ENCODE assay signal across 14 mouse cellular contexts in genomic region chr8:89325248-89325645, GRCm38 (mm10).
"Had no signal": no experiment of that assay in that cellular context is flagged by ENCODE, and none has a peak within 500 bp of the region (broad histone marks: within the 10 kb centered on the region; RNA-seq: fewer than 3 reads in every experiment).

No protein-coding gene starts in this region.

- H3K9ac ChIP-seq: liver, embryonic 13.5 days; midbrain, embryonic 12.5 days; neural tube, embryonic 12.5 days had no signal

- DNase-seq: kidney, adult 2 months; kidney, postnatal 25 days; layer of hippocampus, adult 9-11 months; liver, embryonic 13.5 days; lung, adult 2 months; lung, postnatal 14 days; lung, postnatal 4 days; thymus, postnatal 25 days had no signal

- H3K4me3 ChIP-seq: layer of hippocampus, adult 2 months; liver, embryonic 13.5 days; midbrain, embryonic 12.5 days; myocyte; neural tube, embryonic 12.5 days had no signal

- H3K4me1 ChIP-seq: liver, embryonic 13.5 days had no signal

- H3K27ac ChIP-seq: kidney, postnatal 0 days; layer of hippocampus, adult 2 months; liver, embryonic 13.5 days; midbrain, embryonic 12.5 days; neural tube, embryonic 12.5 days had no signal

- ATAC-seq: midbrain, embryonic 16.5 days had no signal

- H3K36me3 ChIP-seq: liver, embryonic 13.5 days; midbrain, embryonic 12.5 days; neural tube, embryonic 12.5 days had no signal

- H3K9me3 ChIP-seq: liver, embryonic 13.5 days; midbrain, embryonic 12.5 days; neural tube, embryonic 12.5 days had no signal

- H3K27me3 ChIP-seq: liver, embryonic 13.5 days; midbrain, embryonic 12.5 days; neural tube, embryonic 12.5 days had no signal

- H3K4me2 ChIP-seq: liver, embryonic 13.5 days; midbrain, embryonic 12.5 days; neural tube, embryonic 12.5 days had no signal
